ENCODE assay signal across 15 mouse cellular contexts in genomic region chr3:85616389-85616788, GRCm38 (mm10).
"Had no signal": no experiment of that assay in that cellular context is flagged by ENCODE, and none has a peak within 500 bp of the region (broad histone marks: within the 10 kb centered on the region; RNA-seq: fewer than 3 reads in every experiment).

No protein-coding gene starts in this region.

- H3K4me1 ChIP-seq: neural tube, embryonic 15.5 days; stomach, embryonic 15.5 days had no signal

- H3K4me3 ChIP-seq: neural tube, embryonic 15.5 days; stomach, embryonic 15.5 days had no signal

- H3K27me3 ChIP-seq: neural tube, embryonic 15.5 days; stomach, embryonic 15.5 days had no signal

- DNase-seq: retina, postnatal 1 day; right cerebral cortex, adult 18-20 months; right cerebral cortex, postnatal 14 days; right cerebral cortex, postnatal 25 days; right cerebral cortex, postnatal 4 days; spleen, adult 18-20 months; thymus, adult 18-20 months; thymus, adult 2 months; thymus, postnatal 14 days; thymus, postnatal 25 days; thymus, postnatal 36 days; thymus, postnatal 4 days had no signal

- H3K27ac ChIP-seq: neural tube, embryonic 15.5 days; stomach, embryonic 15.5 days; stomach, postnatal 0 days had no signal

- H3K4me2 ChIP-seq: neural tube, embryonic 15.5 days; stomach, embryonic 15.5 days had no signal

- H3K9me3 ChIP-seq: neural tube, embryonic 15.5 days; stomach, embryonic 15.5 days had no signal

- H3K9ac ChIP-seq: neural tube, embryonic 15.5 days; stomach, embryonic 15.5 days had no signal

- H3K36me3 ChIP-seq: stomach, embryonic 15.5 days had no signal
